Mouse (Mus musculus): ENCODE measurements around the gene Zc3h18. TPM values are rescaled to one million over a fixed set of nuclear protein-coding genes. Genes with fewer than 3 reads are reported as not detected.

The Zc3h18 gene
- 37.3 and 41.3 TPM in 2 replicates for polyA plus RNA-seq (2015; fragmentation: Nextera tagmentation; extraction: Ambion mirVana)

- Histone ChIP-seq H3K36me3 (ENCODE audit: control insufficient read depth, insufficient read depth, low read length) (peaks cover 4% of the 10 kb centered on the region; the same call in 1 of the 2 replicates), H3K9ac (ENCODE audit: low read length) (peak within 1 kb of the TSS; percentile 93), H3K4me3 (ENCODE audit: low read length) (peak within 1 kb of the TSS; percentile 92), H3K9me3 (ENCODE audit: control insufficient read depth, low read length) (no peaks in the 10 kb centered on the region), H3K4me2 (ENCODE audit: low read depth, low read length) (peak within 1 kb of the TSS; percentile 85), H3K4me1 (replicated peaks; ENCODE audit: control insufficient read depth, insufficient read depth, low read length) (peaks cover 15% of the 10 kb centered on the region), H3K27me3 (ENCODE audit: control insufficient read depth, insufficient read depth, low read depth, low read length) (no peaks in the 10 kb centered on the region), H3K27ac (ENCODE audit: low read length) (peak within 1 kb of the TSS; percentile 93)
- peak; percentile 97 for ATAC-seq (ENCODE audit: low read depth)
- WGBS = under 1% methylated on average over 88 of the region's 107 CpGs
These were observed at the start of gene Zc3h18 for GRCm38 (mm10) chr8:122376365-122377231. TSS of gene Zc3h18 (plus strand) at chr8:122376609.

DNA sequence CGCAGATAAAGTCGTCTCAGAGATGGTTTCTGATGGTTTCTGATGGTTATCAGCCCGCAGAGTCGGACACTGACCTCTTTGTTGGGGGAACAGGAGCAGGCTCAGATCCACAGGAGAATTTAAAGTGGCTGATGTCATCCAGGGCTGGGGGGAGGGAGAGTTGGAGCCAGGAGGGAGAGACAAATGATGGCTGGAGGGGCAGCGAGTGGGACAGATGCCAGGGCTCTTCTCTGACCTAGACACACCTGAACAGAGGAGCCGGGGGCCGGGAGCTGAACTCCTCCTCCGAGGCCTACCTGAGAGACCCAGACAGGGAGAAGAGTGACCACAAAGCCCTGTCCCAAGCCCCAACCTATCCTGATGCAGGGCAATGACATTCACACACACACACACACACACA, 47.3 kb upstream of the Zc3h18 start:
- 46% methylated on average over 8 of the region's 8 CpGs for WGBS
- no peak overlapping the region for H3K9ac ChIP-seq (ENCODE audit: low read length)
- H3K27ac ChIP-seq (ENCODE audit: low read length) = no peak overlapping the region

DNA sequence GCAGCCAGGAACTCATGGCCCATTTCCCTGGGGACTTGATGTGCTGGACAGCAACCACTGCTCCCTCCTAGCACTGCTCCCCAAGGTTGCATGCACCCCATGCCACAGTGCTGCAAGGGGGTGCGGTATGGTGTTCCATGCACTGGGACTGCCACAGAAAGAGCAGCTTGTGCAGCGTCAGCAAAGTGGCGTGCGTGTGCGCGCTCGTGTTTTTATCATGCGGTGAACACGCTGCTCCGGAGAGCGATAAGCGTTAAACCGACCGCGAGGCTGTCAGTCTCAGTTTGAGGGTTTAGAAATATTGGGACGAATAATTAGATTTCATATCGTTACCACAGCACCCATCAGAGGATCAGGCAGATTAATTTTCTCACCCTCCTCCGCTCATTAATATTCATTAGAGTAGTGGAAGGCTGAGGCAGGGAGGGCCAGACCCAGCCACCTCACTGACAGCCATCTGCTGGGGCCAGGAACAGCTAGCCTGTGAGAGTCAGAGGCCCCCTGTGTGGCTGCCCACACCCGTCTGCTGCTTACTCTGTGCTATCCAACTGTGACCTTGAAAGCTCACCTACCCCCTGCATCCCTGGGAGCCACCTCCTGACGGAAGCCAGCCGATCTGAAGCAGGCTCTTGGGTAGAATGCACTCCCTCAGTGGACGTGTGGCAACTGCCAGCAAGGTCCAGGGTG, 46.7 kb upstream of the Zc3h18 start:
- H3K27me3 ChIP-seq (ENCODE audit: control insufficient read depth, insufficient read depth, low read depth, low read length) = peaks cover under 1% of the 10 kb centered on the region; the same call in 1 of the 2 replicates
- H3K27ac ChIP-seq (ENCODE audit: low read length) = no peak overlapping the region
- no peak overlapping the region for H3K4me3 ChIP-seq (ENCODE audit: low read length)
- no peak for ATAC-seq (ENCODE audit: low read depth)
- H3K4me1 ChIP-seq (replicated peaks; ENCODE audit: control insufficient read depth, insufficient read depth, low read length) = peaks cover 33% of the 10 kb centered on the region
- WGBS = 83% methylated on average over 22 of the region's 22 CpGs
- no peak overlapping the region for H3K4me2 ChIP-seq (ENCODE audit: low read depth, low read length)
- H3K36me3 ChIP-seq (ENCODE audit: control insufficient read depth, insufficient read depth, low read length) = peaks cover 2% of the 10 kb centered on the region; the same call in 1 of the 2 replicates
- no peak overlapping the region for H3K9ac ChIP-seq (ENCODE audit: low read length)
- H3K9me3 ChIP-seq (ENCODE audit: control insufficient read depth, low read length) = no peaks in the 10 kb centered on the region

More for the DNA sequence above, 47.3 kb upstream of the Zc3h18 start:
- Histone ChIP-seq H3K4me2 (ENCODE audit: low read depth, low read length) (no peak overlapping the region), H3K4me3 (ENCODE audit: low read length) (no peak overlapping the region), H3K27me3 (ENCODE audit: control insufficient read depth, insufficient read depth, low read depth, low read length) (no peaks in the 10 kb centered on the region), H3K9me3 (ENCODE audit: control insufficient read depth, low read length) (no peaks in the 10 kb centered on the region), H3K36me3 (ENCODE audit: control insufficient read depth, insufficient read depth, low read length) (peaks cover 2% of the 10 kb centered on the region; the same call in 1 of the 2 replicates), H3K4me1 (replicated peaks; ENCODE audit: control insufficient read depth, insufficient read depth, low read length) (peaks cover 39% of the 10 kb centered on the region)
- ATAC-seq (ENCODE audit: low read depth) = no peak

DNA sequence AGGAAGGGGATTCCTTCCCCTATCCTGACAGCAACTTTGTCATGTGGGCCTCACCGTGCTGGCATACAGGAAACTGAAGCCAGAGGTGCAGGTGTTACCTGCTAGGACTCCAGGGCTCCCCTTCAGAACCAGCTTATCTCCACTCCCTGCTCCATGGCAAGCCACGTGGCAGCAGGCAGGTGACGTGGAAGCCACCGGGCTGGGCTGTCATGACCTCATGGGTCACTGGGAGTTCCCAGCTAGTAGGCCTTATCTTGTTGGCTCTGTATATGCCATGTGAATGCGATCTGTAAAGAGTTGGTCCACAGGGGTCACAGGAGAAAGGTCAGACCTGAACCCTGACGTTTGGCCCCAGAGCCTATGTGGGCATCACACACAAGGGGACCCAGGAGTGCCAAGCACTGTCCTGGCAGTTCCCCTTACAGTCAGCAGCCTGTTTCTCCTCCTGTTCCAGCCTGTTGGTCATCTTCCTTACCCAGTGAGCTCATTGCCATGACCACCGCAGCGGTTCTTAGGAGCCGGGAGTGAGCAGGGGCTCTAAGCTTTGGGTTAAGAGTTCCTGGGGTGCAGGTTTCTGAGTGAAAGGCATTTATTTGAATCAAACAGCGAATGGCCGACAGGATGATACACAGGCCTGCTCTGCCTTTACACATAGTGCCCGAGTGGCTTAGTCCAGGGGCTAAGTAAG, 45.8 kb upstream of the Zc3h18 start:
- Histone ChIP-seq H3K4me1 (replicated peaks; ENCODE audit: control insufficient read depth, insufficient read depth, low read length) (peaks cover 27% of the 10 kb centered on the region), H3K27me3 (ENCODE audit: control insufficient read depth, insufficient read depth, low read depth, low read length) (peaks cover 8% of the 10 kb centered on the region; the same call in 1 of the 2 replicates), H3K36me3 (ENCODE audit: control insufficient read depth, insufficient read depth, low read length) (no peaks in the 10 kb centered on the region; the same call in 1 of the 2 replicates), H3K4me3 (ENCODE audit: low read length) (no peak overlapping the region), H3K9me3 (ENCODE audit: control insufficient read depth, low read length) (no peaks in the 10 kb centered on the region), H3K27ac (ENCODE audit: low read length) (peak overlapping the region; percentile 54), H3K9ac (ENCODE audit: low read length) (no peak overlapping the region), H3K4me2 (ENCODE audit: low read depth, low read length) (no peak overlapping the region)
- ATAC-seq (ENCODE audit: low read depth) = no peak
- WGBS = 62% methylated on average over 12 of the region's 12 CpGs

DNA sequence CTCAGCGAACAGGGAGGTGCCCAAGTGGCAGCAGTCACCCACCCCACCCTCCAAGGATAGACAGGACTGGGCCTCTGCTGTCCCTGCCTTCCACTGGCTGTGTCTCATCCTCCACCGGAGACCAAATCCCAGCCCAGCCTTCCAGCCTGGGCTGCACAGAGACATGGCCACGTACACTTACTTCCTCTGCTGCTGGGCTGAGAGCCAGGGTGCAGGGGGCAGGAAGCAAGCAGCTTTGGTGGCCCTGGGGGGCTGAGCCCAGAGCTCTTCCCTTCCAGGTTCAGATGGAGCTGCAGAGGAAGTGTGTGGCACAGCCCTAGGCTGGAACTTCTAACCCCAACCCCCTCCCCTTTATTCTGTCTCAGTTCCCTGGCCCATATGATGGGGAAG, 45.3 kb upstream of the Zc3h18 start:
- Histone ChIP-seq H3K9ac (ENCODE audit: low read length) (no peak overlapping the region), H3K36me3 (ENCODE audit: control insufficient read depth, insufficient read depth, low read length) (no peaks in the 10 kb centered on the region; the same call in 1 of the 2 replicates), H3K4me1 (replicated peaks; ENCODE audit: control insufficient read depth, insufficient read depth, low read length) (peaks cover 29% of the 10 kb centered on the region), H3K27me3 (ENCODE audit: control insufficient read depth, insufficient read depth, low read depth, low read length) (peaks cover 11% of the 10 kb centered on the region; the same call in 1 of the 2 replicates), H3K4me3 (ENCODE audit: low read length) (no peak overlapping the region), H3K27ac (ENCODE audit: low read length) (peak overlapping the region; percentile 54), H3K4me2 (ENCODE audit: low read depth, low read length) (no peak overlapping the region), H3K9me3 (ENCODE audit: control insufficient read depth, low read length) (no peaks in the 10 kb centered on the region)
- ATAC-seq (ENCODE audit: low read depth) = peak; percentile 77
- 47% methylated on average over 3 of the region's 3 CpGs for WGBS

- ATAC-seq (ENCODE audit: low read depth) = peak; percentile 23
- H3K9ac ChIP-seq (ENCODE audit: low read length) = no peak overlapping the region
- 69% methylated on average over 6 of the region's 6 CpGs for WGBS
These were observed 43.5 kb upstream of the Zc3h18 start for GRCm38 (mm10) chr8:122332753-122333506.

GRCm38 (mm10) chr8:122333531-122333930, 42.9 kb upstream of the Zc3h18 start:
- Histone ChIP-seq H3K4me2 (ENCODE audit: low read depth, low read length) (no peak overlapping the region), H3K9ac (ENCODE audit: low read length) (no peak overlapping the region), H3K4me1 (replicated peaks; ENCODE audit: control insufficient read depth, insufficient read depth, low read length) (peaks cover 32% of the 10 kb centered on the region), H3K4me3 (ENCODE audit: low read length) (no peak overlapping the region), H3K9me3 (ENCODE audit: control insufficient read depth, low read length) (no peaks in the 10 kb centered on the region), H3K36me3 (ENCODE audit: control insufficient read depth, insufficient read depth, low read length) (no peaks in the 10 kb centered on the region; the same call in 1 of the 2 replicates), H3K27ac (ENCODE audit: low read length) (no peak overlapping the region), H3K27me3 (ENCODE audit: control insufficient read depth, insufficient read depth, low read depth, low read length) (peaks cover 24% of the 10 kb centered on the region)
- 87% methylated on average over 7 of the region's 7 CpGs for WGBS
- ATAC-seq (ENCODE audit: low read depth) = no peak

More at GRCm38 (mm10) chr8:122332753-122333506, 43.5 kb upstream of the Zc3h18 start:
- Histone ChIP-seq H3K27me3 (ENCODE audit: control insufficient read depth, insufficient read depth, low read depth, low read length) (peaks cover 24% of the 10 kb centered on the region), H3K4me2 (ENCODE audit: low read depth, low read length) (no peak overlapping the region), H3K27ac (ENCODE audit: low read length) (no peak overlapping the region), H3K9me3 (ENCODE audit: control insufficient read depth, low read length) (no peaks in the 10 kb centered on the region), H3K4me3 (ENCODE audit: low read length) (no peak overlapping the region), H3K4me1 (replicated peaks; ENCODE audit: control insufficient read depth, insufficient read depth, low read length) (peaks cover 32% of the 10 kb centered on the region), H3K36me3 (ENCODE audit: control insufficient read depth, insufficient read depth, low read length) (no peaks in the 10 kb centered on the region; the same call in 1 of the 2 replicates)

GRCm38 (mm10) chr8:122334791-122335490, 41.5 kb upstream of the Zc3h18 start:
- no peak for ATAC-seq (ENCODE audit: low read depth)
- Histone ChIP-seq H3K27me3 (ENCODE audit: control insufficient read depth, insufficient read depth, low read depth, low read length) (peaks cover 24% of the 10 kb centered on the region), H3K4me2 (ENCODE audit: low read depth, low read length) (no peak overlapping the region), H3K4me1 (replicated peaks; ENCODE audit: control insufficient read depth, insufficient read depth, low read length) (peaks cover 30% of the 10 kb centered on the region), H3K27ac (ENCODE audit: low read length) (no peak overlapping the region), H3K9me3 (ENCODE audit: control insufficient read depth, low read length) (no peaks in the 10 kb centered on the region), H3K9ac (ENCODE audit: low read length) (no peak overlapping the region), H3K4me3 (ENCODE audit: low read length) (no peak overlapping the region), H3K36me3 (ENCODE audit: control insufficient read depth, insufficient read depth, low read length) (no peaks in the 10 kb centered on the region; the same call in 1 of the 2 replicates)
- 89% methylated on average over 13 of the region's 13 CpGs for WGBS
